In the genomic region with DNA sequence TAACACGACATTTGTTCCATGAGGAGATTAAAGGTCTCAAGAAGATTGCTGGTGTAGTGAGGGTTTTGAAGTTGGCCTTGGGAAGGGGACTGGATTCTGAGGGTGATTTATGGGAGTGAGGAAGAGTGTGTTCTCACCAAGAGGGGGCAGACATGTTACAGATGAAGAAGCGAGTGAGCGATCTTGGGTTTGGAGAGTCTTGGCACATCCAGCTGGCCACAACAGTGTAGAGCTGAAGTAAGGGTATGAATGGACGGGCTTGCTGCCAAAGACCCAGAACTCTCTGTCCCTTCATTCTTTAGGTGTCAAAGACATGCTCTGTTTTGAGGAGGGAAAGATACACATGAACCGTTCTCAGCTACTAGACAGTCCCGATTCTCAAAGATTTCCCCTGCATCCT, we compare ENCODE assay signal across 11 mouse cellular contexts. TPM values are rescaled to one million over a fixed set of nuclear protein-coding genes. Genes with fewer than 3 reads are reported as not detected.
DNase-seq lines count a peak whose midpoint lies in the region; ATAC-seq lines count a peak whose summit lies in the region.
"Had no signal": no experiment of that assay in that cellular context is flagged by ENCODE, and none has a peak within 500 bp of the region (broad histone marks: within the 10 kb centered on the region; RNA-seq: fewer than 3 reads in every experiment).

No protein-coding gene starts in this region.

- H3K27ac ChIP-seq in forebrain, embryonic 13.5 days = no peak overlapping the region
- no peak overlapping the region for H3K27ac ChIP-seq in forebrain, embryonic 12.5 days
- H3K27ac ChIP-seq: midbrain, embryonic 12.5 days had no signal

- H3K36me3 ChIP-seq in forebrain, embryonic 13.5 days (ENCODE audit: poor library complexity, severe bottlenecking) = no peaks in the 10 kb centered on the region
- H3K36me3 ChIP-seq in forebrain, embryonic 12.5 days (replicated peaks) = no peaks in the 10 kb centered on the region
- H3K36me3 ChIP-seq: midbrain, embryonic 12.5 days had no signal

- no peaks in the 10 kb centered on the region for H3K27me3 ChIP-seq in forebrain, embryonic 13.5 days
- no peaks in the 10 kb centered on the region for H3K27me3 ChIP-seq in forebrain, embryonic 12.5 days
- H3K27me3 ChIP-seq: midbrain, embryonic 12.5 days had no signal

- H3K9me3 ChIP-seq in forebrain, embryonic 13.5 days (replicated peaks) = no peaks in the 10 kb centered on the region
- H3K9me3 ChIP-seq in forebrain, embryonic 12.5 days = no peaks in the 10 kb centered on the region
- H3K9me3 ChIP-seq: midbrain, embryonic 12.5 days had no signal

- no peak overlapping the region for H3K9ac ChIP-seq in forebrain, embryonic 13.5 days
- H3K9ac ChIP-seq in forebrain, embryonic 12.5 days = no peak overlapping the region
- H3K9ac ChIP-seq: midbrain, embryonic 12.5 days had no signal

- H3K4me3 ChIP-seq in forebrain, embryonic 13.5 days = no peak overlapping the region
- H3K4me3 ChIP-seq in forebrain, embryonic 12.5 days (replicated peaks) = no peak overlapping the region
- H3K4me3 ChIP-seq: erythroblast, embryonic 14.5 days; midbrain, embryonic 12.5 days had no signal

- intact Hi-C loops in left cerebral cortex, postnatal 14 days (cut with DNase I) = loop anchor here (1.0 kb wide), 2 partner anchors 86 to 101 kb away; no protein-coding TSS in a partner anchor

- H3K4me1 ChIP-seq in forebrain, embryonic 13.5 days = no peaks in the 10 kb centered on the region
- H3K4me1 ChIP-seq in forebrain, embryonic 12.5 days = no peaks in the 10 kb centered on the region
- H3K4me1 ChIP-seq: midbrain, embryonic 12.5 days had no signal

- 73% methylated on average over 6 of the region's 6 CpGs for WGBS in forebrain, embryonic 13.5 days
- WGBS in forebrain, embryonic 12.5 days = 81% methylated on average over 6 of the region's 6 CpGs

- no peak overlapping the region for H3K4me2 ChIP-seq in forebrain, embryonic 13.5 days
- H3K4me2 ChIP-seq in forebrain, embryonic 12.5 days = no peak overlapping the region
- H3K4me2 ChIP-seq: midbrain, embryonic 12.5 days had no signal

- peak; percentile 63; the same call in 1 of the 2 replicates for ATAC-seq in forebrain, embryonic 13.5 days
- ATAC-seq in forebrain, embryonic 12.5 days (ENCODE audit: low FRiP score) = no peak
- peak; percentile 79 for ATAC-seq in frontal cortex, adult (ENCODE audit: low TSS enrichment)

- peak; percentile 20 for DNase-seq in MN1 (ENCODE audit: low spot score)
- DNase-seq in kidney, adult 18-20 months = peak; percentile 36
- DNase-seq in left cerebral cortex, postnatal 14 days (ENCODE audit: low spot score in 2 of 2) = peak; percentile 79 to 90
- peak; percentile 62 for DNase-seq in right cerebral cortex, postnatal 4 days
- no peak for DNase-seq in spleen, adult 12 weeks (ENCODE audit: low spot score)

RNA-seq across cellular contexts. Expression of gene 4930432M17Rik, which starts 34.2 kb away (rescaled TPM):
- not detected in 2 replicates for polyA plus RNA-seq in forebrain, embryonic 13.5 days (2015; fragmentation: Nextera tagmentation; extraction: Ambion mirVana)
- not detected in 2 replicates for polyA plus RNA-seq in forebrain, embryonic 12.5 days (2016; fragmentation: Nextera tagmentation; extraction: Ambion mirVana)
- total RNA-seq in left cerebral cortex, postnatal 14 days (2021) = not detected
- total RNA-seq: ES-E14 had no signal
- polyA plus RNA-seq: erythroblast, embryonic 14.5 days; midbrain, embryonic 12.5 days had no signal
